Mouse (Mus musculus): ENCODE measurements around the gene Thumpd3.

Thumpd3 gene

DNA sequence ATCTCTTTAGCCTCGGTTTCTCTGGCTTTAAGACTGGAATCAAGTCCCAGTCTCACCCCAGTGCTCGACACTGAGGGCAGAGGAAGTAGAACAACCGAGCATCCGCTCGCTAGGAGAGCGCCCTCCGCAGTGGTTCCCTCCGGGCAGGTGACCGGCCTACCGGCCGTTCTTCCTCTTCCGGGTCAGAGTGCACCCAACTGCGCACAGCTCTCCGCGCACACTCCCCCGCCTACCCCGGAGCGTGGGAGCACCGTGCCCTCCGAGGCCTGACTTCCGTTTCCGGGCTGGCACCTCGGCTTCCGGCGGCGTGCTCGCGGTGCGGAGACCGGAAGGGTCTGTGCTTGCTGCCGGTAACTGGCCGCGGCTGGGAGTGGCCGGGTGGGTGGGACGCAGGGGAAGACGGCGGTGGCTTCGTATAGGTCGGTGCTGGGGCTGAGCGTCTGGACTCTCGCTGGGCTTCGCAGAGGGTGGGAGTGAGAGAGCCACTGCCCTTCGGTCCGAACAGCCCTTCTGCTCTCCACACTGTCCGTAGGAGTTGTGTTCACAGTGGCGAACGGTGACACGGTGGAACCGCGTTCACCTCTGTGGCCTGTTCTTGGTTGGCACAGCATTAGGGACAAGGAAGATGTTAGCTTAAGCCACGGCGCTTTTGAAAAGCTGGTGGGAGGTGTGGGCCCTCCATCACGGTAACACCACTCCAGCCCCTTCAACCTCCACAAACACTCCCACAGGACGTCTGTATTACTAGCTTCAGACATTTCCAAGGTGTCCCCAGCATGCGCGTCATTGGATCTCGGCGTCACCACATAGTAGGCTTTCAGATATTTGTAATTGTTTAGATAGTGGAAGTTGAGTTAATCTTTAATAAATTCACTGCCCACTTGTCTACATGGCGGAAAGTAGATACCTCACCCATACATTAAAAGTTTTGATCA, at the start of gene Thumpd3:
Thumpd3 (plus strand) TSS at position 185 of the 935 bp plus-strand sequence.
- peak; percentile 95 to 96 for DNase-seq

DNA sequence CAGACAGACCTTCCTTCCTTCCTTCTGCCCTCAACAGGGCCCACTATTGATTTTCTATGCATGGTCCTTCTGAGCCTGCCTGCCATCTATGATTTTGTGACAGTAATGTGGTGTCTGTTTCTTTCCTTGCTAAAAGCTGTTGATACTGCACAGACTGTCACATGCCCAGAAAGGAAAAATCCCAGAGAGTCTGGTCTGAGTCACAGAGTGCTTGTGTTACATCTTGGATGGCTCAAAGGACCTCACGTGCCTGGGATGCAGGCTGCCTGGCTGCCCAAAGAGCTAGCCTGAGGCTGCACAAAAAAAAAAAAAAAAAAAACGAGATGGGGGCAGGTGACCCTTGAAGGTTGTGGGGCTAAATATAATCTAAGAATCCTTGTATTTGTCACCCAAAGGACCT, 46.8 kb upstream of the Thumpd3 start:
- DNase-seq = no peak

DNA sequence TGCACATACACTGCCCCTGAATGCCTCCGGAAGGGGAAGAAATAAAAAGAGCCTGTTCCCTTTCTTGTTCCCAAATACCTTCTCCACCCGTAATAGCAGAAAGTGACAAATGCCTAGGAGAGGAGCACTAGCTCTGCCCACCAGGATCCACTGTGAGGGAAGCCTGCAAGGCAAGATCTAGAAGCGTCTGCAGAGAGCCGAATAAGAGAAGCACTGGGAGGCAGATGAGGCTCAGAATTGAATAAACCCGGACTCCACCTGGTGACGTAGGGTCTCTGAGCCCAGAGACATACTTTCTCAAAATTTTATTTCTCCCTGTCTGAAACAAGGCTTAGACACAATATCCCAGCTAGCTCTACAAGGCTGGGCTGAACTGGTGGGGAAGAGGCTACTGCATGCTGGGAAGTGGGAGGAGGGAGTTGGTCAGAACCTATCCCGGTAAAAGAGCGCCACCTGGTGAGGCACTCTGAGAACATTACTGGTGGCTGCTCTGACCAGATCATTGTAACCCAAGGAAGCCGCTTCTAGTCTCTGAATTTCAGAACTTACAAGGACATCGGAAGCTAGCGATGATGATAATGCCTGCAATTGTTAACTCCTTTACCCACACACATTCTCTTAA, 45.2 kb upstream of the Thumpd3 start:
- DNase-seq = peak; percentile 79 to 89

DNA sequence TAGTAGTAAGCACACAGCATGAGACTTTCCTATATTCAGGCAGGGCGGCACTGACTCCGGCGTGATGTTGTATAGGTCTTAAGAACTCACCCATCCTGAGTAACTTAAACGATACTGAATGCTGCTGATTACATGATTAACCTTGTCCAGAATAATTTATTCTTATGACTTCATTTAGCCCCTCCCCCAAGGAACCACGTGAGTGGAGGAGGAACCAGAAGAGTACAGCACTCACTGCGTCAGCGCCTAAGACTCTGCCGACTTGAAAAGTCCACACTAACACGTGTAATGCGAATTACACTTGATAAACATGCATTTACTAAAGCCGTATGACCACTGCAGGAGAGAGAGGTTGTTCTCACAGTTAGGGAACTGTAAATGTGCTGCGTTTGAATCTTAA, 44.3 kb upstream of the Thumpd3 start:
- DNase-seq = peak; percentile 7 to 19

DNA sequence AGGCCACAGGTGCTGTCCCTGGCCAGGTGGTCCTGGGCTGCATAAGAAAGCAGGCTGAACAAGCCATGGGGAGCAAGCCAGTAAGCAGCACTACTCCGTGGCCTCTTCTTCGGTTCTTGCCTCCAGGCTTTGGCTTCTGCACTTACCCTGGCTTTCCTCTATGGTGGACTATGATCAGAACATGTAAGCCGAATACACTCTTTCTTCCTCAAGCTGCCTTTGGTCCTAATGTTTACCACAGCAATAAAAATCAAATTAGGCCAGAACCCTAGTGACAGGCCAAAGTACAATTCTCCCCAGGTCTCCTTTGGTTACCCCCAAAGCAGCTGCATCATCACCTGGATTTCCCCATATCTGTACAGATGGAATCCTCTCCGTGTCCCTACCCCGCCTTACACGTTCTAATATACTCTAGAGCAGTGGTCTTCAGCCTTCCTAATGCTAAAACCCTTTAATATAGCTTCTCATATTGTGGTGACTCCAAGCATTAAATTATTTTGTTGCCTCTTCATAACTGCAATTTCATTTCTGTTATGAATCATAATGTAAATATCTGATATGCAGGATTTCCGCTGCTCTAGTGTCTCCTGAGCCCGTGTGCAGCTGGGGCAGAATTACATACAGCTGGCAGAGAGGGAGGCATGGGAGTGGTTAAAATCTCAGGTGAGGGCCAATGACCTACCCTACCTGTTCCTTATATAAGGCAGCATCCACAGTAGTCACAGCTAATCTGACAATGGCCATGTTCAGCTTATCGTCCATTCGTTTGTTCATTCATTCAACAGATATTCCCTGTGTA, 42.5 kb upstream of the Thumpd3 start:
- DNase-seq = no peak

DNA sequence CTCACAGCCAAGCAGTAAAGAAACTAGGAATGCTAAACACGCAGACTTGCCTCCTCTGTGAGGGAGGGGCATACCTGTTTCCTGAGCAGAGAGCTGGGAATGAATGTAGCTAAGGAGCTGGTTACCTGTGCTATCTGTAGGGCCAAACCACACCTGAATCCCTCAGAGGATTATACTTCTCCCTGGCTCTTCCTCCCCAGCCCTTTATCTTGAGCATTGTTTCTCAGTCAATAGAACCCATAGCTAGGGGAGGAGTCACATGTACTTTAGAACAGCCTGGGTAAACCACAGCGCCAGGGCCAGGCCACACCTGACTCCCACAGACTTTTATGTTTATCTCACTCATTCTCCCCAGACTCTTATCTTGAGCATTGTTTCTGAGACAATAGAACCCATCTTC, 39.2 kb upstream of the Thumpd3 start:
- DNase-seq = no peak

DNA sequence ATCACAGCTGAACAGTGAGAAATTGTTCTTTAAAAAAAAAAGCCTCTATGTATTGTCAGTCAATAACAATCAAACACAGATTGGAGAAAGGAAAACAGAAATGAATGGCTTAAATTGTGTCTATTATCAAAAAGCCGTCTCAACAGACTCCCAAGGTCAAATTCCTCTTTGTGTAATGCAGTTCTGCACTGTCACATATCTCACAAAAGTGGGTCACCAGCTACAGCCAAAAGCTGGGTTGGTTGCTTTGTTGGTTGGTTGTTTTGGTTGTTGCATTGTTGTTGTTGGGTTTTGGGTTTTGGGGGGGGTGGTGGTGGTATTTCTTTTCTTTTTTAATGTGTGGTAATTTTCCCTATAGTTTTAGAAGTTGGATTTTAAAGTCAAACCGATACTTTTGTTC, 34.1 kb upstream of the Thumpd3 start:
- DNase-seq = no peak

DNA sequence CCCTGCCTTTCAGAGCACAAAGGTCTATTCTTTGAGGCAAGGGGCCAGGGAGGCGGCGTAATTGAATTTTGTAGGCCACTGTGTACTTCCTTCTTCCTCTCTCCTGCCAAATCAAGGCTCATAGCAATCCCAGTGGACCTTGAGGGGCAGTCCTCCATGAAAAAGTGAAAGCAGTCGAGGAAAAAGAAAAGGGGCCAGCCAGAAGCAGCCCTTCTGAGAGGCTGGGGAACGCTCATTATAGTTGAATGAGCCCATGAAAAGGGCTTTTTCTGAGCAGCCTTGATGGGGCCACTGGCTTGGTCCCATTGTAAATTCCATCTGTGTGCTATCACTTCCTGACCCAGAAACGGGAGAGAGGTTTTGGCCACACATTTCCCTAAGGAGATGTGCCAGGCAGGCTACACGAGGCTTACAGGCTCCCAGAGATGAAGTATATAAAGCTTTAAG, 33.5 kb upstream of the Thumpd3 start:
- DNase-seq = peak; percentile 72 to 78

DNA sequence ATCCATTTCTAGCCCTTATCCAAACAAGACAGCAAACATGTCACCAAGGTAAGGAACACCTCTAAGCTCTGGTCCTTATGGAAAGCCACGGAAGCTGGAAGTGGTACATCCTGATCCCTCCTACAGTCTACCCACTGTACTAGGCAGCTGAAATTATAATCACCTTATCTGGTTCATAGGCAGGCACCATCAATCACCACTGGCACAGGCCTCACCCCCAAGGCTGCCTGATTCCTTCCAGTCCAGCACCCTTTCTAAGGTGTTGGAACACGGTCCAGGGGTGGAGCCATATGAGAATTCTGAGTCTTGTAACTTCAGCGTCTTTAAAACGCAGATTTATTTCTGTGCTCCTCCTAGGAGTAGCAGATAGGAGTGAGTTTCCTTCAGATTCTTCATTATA, 32.5 kb upstream of the Thumpd3 start:
- DNase-seq = no peak

DNA sequence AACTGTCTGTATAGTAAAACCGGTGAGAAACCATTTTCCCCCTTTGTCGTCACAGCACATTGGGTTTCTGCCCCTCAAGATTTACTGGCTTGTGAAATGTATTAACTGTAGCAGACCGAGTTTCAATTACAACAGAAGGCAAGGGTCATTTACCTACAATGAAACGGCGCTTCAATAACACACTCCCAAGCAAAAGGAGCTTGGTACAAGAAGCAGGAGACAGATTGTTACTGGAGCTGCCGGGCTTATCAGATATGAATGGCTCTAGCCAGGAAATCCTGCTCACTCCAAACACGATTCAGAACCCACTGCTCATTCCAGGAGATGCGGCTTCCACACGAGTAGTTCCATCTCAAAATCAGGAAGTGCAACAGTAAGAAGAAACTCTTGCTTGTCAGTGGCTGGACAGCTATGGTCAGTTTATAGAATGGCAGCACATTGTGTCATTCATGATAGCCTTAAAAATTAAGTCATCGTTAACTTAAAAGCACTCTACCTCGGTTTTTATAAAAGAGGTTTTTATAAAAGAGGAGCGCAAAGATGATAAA, 28.5 kb upstream of the Thumpd3 start:
- DNase-seq = no peak

DNA sequence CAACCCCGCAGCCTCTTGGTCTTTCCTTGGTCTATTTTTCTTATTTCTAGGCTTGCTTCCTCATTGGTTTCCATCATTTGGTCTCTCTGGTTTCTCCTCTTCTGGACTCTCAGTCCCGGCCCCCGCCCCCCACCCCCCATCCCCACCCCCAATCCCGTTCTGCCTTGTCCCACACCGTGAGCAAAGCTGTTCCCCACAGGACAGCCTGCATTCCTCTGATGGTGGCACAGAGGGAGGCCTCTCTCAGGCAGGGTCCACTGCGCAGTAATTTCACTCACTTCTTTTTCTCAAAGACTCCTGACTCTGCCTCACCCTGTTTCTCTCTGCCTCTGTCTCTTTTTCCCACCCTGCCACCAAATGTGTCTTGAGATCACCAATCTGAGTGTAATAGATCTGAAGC, 27.9 kb upstream of the Thumpd3 start:
- DNase-seq = no peak

DNA sequence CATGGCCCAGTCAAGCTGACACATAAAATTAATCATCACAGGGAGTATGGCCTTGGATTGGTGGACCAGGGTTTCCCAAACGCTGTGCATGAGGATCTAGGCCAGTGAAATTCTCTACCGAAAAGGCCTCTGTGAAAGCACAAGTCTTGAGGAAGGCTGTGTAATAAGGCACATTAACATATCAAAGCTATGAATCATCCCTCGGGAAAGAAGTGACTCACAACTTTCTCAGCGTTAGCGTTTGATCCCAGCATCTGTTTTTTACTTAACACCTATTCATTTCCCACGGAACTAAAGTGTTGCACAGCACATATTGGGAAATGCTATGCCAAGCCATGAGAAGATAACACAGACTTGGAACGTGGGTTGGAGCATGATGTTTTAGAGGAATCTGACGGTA, 21.2 kb upstream of the Thumpd3 start:
- no peak for DNase-seq

DNA sequence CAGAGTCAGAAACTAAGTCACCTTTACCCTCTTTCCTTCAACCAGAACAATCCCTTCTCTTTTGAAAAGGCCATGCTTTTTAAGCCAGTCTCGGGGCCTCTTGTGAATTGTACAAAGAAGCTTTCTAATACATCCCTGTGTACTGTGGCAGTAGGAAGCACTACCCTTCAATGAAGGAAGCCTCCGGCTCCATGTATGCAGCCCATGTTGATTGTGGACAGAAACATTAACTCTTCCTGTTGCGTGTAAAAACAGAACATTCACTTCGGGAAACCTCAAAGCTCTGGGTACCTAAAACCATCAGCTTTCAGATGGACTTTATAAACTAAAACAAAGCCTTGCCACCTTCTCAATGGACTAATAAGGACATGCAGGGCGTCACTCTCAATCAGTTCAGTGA, 20.3 kb upstream of the Thumpd3 start:
- no peak for DNase-seq

DNA sequence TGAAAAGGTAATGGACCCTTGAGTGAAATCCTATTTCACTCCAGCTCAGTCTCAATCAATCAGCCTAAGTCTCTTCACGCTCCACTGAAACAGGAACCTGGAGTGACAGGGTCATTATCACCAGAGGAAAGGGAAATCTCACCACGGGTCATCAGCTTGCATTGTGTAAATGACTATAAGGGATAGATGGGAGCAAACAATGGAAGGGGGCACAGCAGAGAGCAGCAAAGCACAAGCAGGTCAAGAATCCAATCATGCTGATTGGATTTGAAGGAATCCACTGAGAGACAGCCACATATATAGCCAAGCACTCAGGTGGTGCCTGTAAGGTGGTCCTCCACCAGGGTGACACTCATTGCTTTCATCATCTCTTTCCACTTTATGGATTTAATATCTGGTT, 18.6 kb upstream of the Thumpd3 start:
- no peak for DNase-seq

DNA sequence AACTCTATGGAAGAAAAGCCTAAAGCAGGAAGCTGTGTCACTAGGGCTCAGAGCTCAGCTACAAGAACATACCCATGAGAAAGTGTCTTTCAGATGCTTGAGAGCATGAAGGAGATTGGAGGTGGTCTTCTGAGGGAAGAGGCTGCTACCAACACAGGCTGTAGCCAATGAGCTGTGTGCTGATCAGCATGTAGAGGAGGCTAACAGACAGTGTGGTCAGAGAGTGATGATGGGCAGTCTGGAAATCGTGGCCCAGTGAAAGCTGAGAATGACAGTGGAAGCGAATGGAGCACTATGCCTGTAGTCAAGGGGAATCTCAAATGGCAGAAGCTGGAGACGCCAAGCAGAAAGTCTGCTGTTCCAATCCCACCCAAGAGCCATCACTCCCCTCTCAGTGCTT, 17.0 kb upstream of the Thumpd3 start:
- no peak for DNase-seq

DNA sequence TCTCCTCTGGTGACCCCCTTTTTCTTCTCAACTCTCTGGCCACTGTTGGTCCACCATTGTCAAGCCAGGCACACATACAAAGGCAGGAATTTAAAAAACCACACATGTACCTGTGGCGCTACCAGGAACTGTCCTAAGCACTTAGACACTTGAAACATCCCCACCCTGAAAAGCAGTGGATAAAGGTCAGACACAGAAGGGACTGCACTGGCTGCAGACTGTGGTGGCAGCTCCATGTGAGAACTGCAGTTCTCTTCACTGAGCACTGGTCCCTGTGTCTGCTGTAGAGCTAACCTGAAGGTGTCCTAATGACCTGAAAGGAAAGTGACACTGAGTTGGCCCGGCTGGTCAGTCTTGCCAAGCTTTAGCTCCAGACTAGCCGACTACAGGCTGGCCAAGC, 15.5 kb upstream of the Thumpd3 start:
- DNase-seq = no peak

DNA sequence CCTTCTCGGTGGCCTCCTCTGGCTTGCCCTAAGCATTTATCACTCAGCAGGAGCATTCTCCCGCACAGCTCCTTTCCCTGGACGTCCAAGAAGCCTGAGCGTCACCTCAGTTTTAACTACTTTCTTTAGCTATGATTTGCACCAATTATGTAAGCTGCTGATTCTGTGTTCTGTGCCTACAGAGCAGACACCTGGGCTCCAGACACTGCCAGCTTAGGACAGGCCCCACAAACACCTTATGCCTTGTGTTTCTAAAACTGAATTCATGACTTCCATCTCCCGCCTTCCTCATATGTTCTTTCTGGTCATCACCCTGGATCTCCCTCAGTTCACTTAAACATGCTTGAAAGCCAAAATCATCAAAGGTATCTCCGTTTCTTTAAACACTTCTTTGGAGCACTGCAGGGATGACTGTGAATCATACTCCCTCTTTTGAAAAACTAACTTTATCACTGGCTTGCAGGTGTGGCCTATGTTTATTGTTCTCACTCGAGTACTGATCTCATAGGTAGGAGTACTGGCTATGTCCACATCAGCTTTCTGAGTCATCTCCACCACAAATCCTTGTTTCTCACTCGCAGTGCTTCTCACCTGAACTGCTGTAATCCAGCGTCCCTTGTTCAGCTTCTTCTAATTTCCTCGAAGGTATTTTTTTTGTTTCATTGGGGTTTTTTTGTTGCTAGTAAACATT, 14.9 kb upstream of the Thumpd3 start:
- DNase-seq = no peak

DNA sequence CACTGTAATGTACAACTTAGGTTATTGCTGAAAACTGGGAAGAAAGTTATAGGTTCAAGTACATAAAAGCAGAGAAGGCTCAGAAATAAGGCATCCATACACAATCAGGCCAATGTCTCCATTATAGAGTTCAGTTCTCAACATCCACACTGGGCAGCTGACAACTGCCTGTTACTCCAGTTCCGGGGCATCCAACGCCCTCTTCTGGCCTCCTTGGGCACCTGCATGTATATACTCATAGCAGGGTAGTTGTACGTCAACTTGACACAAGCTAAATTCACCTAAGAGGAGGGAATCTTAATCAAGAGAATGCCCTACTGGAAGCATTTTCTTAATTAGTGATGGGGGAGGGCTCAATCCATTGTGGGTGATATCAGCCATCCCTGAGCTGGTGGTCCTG, 13.9 kb upstream of the Thumpd3 start:
- DNase-seq = no peak

DNA sequence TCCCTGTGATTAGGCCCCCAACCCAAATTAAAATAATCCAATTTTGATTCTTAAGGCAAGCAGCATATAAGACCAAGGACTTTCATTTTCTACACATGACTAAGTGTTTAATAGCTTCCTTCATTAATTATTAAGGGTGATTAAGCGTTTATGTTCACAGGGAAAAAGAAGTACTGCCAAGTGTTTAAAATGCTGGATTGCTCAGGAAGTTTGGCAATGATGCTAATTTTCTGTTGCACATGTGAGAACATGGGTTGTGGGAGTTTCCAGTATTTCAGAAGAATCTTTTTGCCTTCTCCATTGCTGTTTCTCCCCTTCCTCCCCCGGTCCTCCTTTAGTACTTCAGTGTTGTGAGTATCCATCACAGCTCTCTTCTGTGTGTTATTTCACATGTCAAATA, 12.8 kb upstream of the Thumpd3 start:
- DNase-seq = no peak

DNA sequence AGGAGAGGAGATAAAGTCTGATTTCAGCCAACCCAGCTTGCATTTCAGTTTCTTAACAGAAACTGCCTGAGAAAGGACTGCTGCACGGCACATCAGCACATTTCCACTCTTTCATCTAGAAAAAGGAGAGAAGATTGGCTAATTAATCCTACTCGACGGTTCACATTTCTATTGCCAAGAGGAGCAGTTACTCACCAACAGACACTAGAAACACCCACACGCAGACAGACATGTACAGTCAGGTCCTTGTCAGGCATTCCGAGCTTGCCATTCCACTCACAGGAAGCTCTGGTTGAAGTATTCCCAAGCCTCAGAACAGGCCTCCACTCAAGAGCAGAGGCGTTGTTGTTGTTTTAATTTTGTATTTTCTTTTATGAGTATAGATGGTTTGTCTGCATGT, 11.6 kb upstream of the Thumpd3 start:
- DNase-seq = no peak

DNA sequence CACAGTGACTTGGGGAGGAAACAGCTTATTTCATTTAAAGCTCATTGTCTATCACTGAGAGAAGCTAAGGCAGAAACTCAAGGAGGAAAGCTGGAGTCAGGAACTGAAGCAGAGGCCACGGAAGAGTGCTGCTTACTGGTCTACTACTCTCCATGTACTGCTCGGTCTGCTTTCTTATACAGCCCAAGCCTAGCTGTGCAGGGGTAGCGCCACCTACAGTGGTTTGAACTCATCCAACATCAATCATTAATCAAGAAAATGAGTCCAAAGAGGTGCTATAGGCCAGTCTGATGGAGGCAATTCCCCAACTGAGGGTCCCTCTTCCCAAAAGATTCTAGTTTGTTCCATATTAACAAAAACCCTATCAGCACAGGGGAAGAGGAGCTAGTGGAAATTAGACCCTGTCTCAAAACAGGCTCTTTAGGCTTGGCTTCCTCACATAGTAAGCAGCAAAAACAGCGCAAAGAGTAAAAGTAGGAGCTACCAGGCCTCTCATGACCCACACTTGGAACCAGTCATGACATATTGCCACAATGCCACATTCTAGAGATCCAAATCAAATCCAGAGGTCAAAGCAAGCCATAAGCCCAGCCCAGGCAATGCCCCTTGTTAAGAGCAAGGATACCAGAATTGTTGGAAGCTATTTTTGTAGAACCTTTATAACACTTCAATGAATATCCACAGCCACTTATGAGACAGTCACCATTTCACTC, 9.4 kb upstream of the Thumpd3 start:
- DNase-seq = peak in 1 of 2 experiments; percentile 22
